Mouse (Mus musculus): Measurements from ENCODE around the gene Sprn. TPM values are rescaled to one million over a fixed set of nuclear protein-coding genes. Genes with fewer than 3 reads are reported as not detected.

Gene Sprn
- total RNA-seq, 1 experiment from 2014 or later: not detected

DNA sequence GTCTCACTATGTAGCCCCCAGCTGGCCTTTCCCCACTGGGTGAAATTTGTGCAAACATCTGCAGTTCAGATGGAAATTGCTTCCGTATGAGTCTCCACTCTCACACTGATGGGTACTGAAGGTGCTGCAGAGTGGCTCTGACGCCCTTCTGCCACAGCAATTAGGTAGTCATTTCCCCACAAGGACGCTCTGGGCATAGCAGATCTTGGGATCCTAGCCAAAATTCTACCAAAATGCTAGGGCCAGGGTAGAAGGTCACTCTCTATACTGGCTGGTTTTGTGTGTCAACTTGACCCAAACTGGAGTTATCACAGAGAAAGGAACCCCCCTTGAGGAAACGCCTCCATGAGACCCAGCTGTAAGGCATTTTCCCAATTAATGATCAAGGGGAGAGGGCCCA lies 50.7 kb downstream of the Sprn start:
- no peak for ATAC-seq (replicated peaks; ENCODE audit: low read depth, poor library complexity, severe bottlenecking)

GRCm38 (mm10) chr7:140101993-140102860 lies 52.5 kb downstream of the Sprn start, which contains the start of gene Fuom:
Gene Fuom (minus strand): TSS chr7:140102441.
- peak; percentile 100 for ATAC-seq (replicated peaks; ENCODE audit: low read depth, poor library complexity, severe bottlenecking)

DNA sequence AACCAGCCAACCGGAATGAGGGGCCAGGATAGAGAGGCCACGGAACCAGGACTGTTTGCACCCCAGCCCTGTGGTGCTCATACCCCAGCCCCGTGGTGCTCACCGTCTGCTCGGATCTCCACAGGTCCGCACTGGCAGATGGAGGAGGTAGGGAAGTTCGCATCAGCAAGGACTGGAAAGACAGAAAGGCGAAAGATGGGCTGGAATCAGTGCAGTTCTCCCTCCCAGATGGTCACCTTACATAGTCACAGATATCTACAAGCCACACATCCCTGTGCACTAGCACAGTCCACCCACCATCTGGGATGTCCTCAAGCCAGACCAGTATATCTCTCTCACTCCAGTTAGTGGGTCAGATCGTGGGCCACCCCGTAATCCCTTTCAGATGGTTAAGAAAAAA lies 53.2 kb downstream of the Sprn start:
- ATAC-seq (replicated peaks; ENCODE audit: low read depth, poor library complexity, severe bottlenecking): no peak

Other genes starting within 250 kb of the Sprn start
- gene Utf1, start 211.1 kb downstream of the Sprn start, total RNA-seq (2017): not detected in 2 replicates
- 0.49 TPM in 1 of 2 replicates, not detected in the other for gene 6430531B16Rik, start 176.1 kb downstream of the Sprn start, total RNA-seq (2017)
- gene Adam8, start 162.3 kb downstream of the Sprn start, total RNA-seq (2017): 0.34 and 0.46 TPM in 2 replicates
- 21.7 and 23.6 TPM in 2 replicates for gene Zfp511, start 118.5 kb downstream of the Sprn start, total RNA-seq (2017)
- gene Tubgcp2, start 118.2 kb downstream of the Sprn start, total RNA-seq (2017): 47.4 and 54.2 TPM in 2 replicates
- gene Msx3, start 105.8 kb downstream of the Sprn start, total RNA-seq (2017): not detected in 2 replicates
- not detected in 2 replicates for gene Caly, start 72.3 kb downstream of the Sprn start, total RNA-seq (2017)
- not detected in 2 replicates for gene Prap1, start 61.5 kb downstream of the Sprn start, total RNA-seq (2017)
- gene Fuom, start 52.4 kb downstream of the Sprn start, total RNA-seq (2017): 2.8 and 6.6 TPM in 2 replicates
- 11.1 and 11.4 TPM in 2 replicates for gene Paox, start 39.1 kb downstream of the Sprn start, total RNA-seq (2017)
- 59.3 and 73.0 TPM in 2 replicates for gene Echs1, start 38.4 kb downstream of the Sprn start, total RNA-seq (2017)
- gene Mtg1, start 17.3 kb downstream of the Sprn start, total RNA-seq (2017): 13.6 and 21.2 TPM in 2 replicates
- gene Olfr522, start 9.9 kb upstream of the Sprn start, total RNA-seq (2017): not detected in 2 replicates
- not detected in 2 replicates for gene Olfr523, start 18.3 kb upstream of the Sprn start, total RNA-seq (2017)
- not detected in 2 replicates for gene Olfr524, start 51.1 kb upstream of the Sprn start, total RNA-seq (2017)
- not detected in 2 replicates for gene Cd163l1, start 63.4 kb upstream of the Sprn start, total RNA-seq (2017)
- gene 5830411N06Rik, start 92.4 kb upstream of the Sprn start, total RNA-seq (2017): not detected in 2 replicates
- not detected in 2 replicates for gene Olfr525, start 166.0 kb upstream of the Sprn start, total RNA-seq (2017)
- gene Olfr527, start 179.1 kb upstream of the Sprn start, total RNA-seq (2017): not detected in 2 replicates
- gene Olfr60, start 206.8 kb upstream of the Sprn start, total RNA-seq (2017): not detected in 2 replicates
- not detected in 2 replicates for gene Olfr530, start 221.5 kb upstream of the Sprn start, total RNA-seq (2017)
- not detected in 2 replicates for gene Olfr531, start 248.0 kb upstream of the Sprn start, total RNA-seq (2017)

All from common myeloid progenitor, adult 5-6 weeks (primary cell).